Mouse (Mus musculus) right cerebral cortex, postnatal 36 days (tissue): ENCODE measurements around the gene Cep164.
"Not testable (repeated sequence)": the region's sequence is repeated elsewhere in the genome, so short reads cannot be mapped to it uniquely, and the experiment has no call there.

Experiments used
- DNase-seq, 2 experiments: peaks; one replicate each; pipeline ENCODE4 v3.0.0; 2022; ENCODE audit warnings: low spot score in 2 of 2, mixed read lengths in 1 of 2

Gene Cep164

GRCm38 (mm10) chr9:45828291-45828963 lies at the start of gene Cep164:
Cep164 (minus strand) TSS chr9:45828691.
- DNase-seq, result peak; percentile 84 to 91

DNA sequence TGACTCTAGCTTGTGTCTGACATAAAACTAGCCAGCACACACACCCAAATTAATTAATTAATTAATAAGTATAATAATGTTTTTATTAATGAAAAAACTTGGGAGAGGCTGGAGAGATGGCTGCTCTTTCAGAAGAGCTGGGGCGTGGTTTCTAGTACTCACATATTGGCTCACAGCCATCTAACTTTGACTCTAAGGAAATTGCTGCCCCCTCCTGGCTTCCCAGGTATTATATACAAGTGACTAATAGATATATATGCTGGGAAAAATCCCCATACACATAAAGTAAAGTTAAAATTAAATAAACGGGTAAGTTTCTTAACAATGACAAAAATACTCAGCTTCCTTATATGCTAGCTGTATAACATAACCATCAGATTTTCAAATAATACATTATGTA lies 49.4 kb upstream of the Cep164 start:
- DNase-seq, result no peak

DNA sequence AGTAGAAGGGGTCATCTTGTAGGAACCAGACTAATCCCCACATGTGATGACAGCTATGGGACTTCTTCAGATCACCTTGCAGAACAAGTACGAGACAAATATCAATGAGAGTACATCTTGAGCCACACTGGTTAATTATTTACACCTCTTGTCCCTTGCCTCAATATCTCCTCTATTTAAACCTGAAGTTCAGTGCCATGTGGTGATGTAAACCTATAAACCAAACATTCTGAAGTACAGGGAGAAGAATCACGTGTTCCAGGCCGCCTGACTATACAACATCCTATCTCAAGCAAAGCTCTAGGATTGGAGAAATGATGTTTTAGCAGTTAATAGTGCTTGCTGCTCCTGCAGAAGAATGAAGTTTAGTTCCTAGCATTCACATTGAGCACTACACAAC lies 41.8 kb upstream of the Cep164 start:
- DNase-seq, result no peak

GRCm38 (mm10) chr9:45869181-45869580 lies 40.7 kb upstream of the Cep164 start:
- no peak for DNase-seq

GRCm38 (mm10) chr9:45861813-45862212 lies 33.3 kb upstream of the Cep164 start:
- DNase-seq, result no peak

- DNase-seq, result no peak
Measured at GRCm38 (mm10) chr9:45859364-45859763, 30.9 kb upstream of the Cep164 start.

- no peak for DNase-seq
Measured at GRCm38 (mm10) chr9:45854136-45854535, 25.6 kb upstream of the Cep164 start.

DNA sequence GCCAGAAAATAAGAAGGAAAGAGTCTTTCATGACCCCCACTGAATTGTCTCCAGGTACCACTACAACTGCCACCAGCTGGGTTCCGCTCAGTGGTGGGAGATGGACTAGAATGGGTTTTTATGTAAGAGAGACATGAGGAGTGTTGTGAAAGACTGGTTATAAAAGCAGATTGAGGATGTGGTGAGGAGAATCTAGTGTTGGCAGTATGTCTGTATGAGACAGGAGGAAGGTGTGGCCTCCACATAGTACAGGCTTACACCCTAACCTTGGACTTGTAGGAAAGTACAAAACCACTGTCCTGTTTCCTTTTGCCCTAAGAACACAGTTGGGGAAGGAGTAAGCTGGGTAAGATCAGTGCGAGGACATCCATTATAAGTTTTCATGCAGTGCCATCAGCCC lies 25.2 kb upstream of the Cep164 start:
- DNase-seq, result no peak

DNA sequence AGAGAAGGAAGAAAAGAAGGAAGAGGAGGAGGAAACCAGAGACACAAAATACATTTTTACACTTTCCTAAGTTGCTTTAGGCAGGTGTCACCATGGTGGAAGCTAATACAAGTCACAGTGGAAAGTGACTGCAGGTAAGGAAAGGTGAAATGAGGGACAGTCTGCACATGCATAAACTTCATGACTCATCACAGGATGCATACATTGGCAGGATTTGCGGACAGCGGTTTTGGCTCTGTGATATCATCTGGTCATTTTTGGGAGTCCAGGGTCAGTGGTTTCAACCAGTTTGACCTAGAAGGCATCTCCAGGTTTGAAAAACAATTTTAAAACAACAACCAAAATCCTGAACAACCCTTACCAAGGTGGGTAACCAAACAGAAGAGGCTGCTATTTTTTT lies 23.3 kb upstream of the Cep164 start:
- no peak for DNase-seq

GRCm38 (mm10) chr9:45851330-45851729 lies 22.8 kb upstream of the Cep164 start:
- DNase-seq, result no peak

DNA sequence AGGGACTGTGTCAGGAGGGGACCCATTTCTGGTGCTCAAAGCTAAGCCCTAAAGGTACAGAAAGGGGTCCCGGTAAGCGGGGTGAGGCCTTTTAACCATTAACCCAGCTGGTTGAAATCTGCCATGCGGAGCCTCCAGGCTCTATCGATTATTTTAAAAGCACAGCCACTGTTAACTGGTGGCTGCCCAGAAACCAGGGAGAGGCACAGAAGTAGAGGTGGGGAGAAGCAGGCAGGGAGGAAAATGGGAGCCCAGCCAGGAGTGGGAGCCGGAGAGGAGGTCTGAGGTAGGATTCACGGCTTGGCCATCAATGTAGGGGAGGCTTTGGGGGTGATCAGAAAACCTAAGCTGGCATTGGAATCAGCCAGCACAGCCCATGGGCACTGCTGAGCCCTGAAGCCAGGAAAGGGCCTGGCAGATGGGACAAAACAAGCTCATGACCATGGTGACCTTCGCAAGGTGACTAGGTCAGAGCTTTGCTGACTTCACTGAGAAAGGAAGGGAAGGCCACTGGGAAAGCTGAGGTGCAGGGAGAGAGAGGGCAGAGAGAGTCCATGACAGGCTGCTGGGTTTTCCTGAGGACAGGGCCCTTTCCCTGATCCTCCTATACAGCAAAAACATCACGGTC lies 22.2 kb upstream of the Cep164 start:
- DNase-seq, result no peak

DNA sequence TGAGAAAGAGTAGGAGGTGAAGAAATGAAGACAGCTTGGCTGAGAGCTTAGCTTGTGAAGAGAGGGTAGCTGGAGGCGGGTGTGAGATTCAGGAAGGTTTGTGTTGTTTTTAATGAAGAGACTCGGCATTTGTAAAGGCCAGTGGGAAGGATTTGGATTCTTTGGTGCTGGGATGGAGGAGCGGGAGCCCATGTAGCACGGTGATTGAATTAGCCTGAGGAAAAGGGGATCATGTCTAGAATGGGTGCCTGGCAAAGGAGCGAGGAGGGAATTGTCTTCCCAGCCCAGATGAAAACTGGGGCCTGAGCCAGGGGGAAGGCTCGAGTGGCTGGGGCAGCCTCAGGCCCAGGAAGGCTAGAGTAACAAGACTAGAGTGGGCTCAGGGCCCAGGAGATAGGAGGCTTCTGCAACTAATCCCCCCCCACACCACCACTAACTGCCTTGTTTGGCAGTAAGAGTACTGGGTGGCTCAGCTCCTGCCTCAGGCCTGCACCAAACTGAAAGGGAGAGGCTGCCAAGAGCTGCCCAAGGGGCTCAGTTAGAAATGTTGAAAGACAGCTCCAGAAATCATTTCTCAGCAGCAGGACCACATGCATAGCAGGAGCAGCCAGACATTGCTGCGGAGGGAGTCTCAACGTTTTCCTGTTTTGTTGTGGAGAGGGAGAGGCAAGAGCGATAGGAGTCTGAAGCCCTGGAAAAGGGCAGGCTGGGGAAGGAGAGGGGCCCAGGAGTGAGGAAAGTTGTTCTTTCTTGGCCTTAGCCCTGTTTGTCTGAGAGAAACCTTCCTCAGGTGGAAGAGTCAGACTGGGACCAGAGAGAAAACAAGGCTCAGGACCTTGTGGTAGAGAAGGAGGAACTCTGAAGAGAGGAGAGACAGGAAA lies 21.3 kb upstream of the Cep164 start:
- peak; percentile 70 to 81 for DNase-seq

- no peak for DNase-seq
Measured at GRCm38 (mm10) chr9:45846891-45847460, 18.5 kb upstream of the Cep164 start.

DNA sequence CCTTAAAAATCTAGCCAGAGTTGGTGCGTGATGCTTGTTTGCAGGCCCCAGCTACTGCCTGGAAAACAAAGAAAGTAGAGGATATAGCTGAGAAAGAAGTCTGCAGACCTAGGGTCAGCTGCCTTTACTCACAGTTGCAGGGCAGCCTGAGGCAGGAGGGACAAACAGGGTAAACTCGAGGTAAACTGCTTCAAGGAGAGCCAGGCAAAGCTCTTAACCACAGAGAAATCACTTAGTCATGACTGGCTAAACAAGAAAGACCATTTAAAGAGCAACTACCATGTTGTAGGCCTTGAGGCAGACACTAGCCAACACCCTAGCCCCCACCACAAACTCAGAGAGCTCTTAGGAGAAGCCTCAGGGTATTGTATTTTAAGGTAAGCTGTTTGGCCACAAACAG lies 17.7 kb upstream of the Cep164 start:
- not testable (repeated sequence) for DNase-seq

DNA sequence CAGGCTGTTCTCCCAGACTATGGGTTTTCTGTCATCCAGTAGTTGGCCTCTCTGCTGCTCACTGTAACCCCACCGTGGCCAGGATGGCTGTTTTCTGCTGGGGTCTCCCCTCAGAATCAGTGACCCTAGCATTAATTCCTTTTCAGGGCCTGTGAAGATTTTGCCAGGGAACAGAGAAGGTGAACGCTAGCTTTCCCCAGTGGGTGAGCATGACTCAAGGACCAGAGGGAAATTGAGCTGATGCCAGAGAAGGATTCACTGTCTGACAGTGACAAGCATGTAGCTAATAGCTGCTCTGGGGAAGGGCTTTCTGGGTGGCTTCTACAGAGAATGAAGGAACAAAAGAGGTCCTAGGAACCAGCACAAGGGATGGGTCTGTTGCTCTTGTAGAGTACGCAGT lies 17.1 kb upstream of the Cep164 start:
- no peak for DNase-seq

DNA sequence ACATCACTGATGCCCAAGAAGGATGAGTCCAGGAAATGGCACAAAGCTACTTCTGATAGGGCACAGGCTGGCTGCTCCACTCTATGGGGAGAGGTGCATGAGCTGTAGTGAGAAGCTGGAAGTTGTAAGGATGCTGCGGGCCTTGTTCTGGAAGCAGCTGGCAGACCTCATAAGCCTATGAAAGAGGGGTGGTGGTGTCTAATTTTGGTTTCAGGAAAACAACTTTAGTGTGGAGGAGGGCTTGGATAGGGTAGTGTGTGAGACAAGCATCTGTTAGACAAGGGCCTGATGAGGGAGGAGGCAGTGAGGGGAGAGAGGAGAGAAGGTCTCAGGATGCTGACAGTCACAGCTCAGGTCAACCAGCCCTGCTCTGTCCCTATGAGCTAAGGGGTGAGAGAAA lies 15.3 kb upstream of the Cep164 start:
- peak in 1 of 2 experiments; percentile 45 for DNase-seq

DNA sequence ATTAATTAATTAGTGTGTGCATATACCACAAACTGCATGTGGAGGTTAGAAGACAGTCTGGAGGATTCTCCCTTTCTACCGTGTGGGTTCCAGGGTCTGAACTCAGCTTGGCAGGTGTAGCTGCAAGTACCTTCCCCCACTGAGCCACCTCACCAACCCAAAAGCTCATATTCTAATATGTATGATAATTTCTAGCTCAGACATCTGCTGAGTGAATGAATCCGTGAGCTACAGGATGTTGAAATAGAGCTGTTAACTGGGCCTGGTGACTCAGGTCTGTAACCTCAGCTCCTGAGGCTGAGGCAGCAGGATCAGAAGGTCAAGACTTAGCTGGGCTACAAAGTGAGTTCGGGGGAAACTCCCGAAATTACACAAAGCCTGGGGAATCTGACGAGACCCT lies 14.5 kb upstream of the Cep164 start:
- DNase-seq, result no peak

GRCm38 (mm10) chr9:45841458-45841857 lies 13.0 kb upstream of the Cep164 start:
- DNase-seq, result no peak

GRCm38 (mm10) chr9:45840331-45840730 lies 11.8 kb upstream of the Cep164 start:
- no peak for DNase-seq

DNA sequence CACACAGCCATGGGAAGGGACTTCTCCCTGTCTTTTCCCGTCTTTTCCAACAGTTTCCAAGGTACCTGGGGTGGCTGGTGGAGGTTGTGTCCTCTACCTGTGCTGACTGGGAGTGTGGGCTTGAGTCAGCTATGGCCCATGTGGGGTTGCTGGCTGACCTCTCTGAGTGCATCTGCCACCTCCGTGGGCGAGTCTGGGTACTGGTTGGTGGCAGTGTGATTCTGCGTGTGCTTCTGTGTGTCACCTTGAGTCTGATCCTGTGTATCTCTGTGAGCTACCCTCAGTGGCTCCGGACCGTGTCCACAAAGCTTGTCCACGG lies 11.4 kb upstream of the Cep164 start:
- DNase-seq, result no peak

- no peak for DNase-seq
Measured at GRCm38 (mm10) chr9:45839139-45839981, 10.9 kb upstream of the Cep164 start.
